Mouse (Mus musculus) limb, embryonic 11.5 days (tissue): Measurements from ENCODE around the gene Dus2. TPM values are rescaled to one million over a fixed set of nuclear protein-coding genes. Genes with fewer than 3 reads are reported as not detected.
"Not testable (repeated sequence)": the region's sequence is repeated elsewhere in the genome, so short reads cannot be mapped to it uniquely, and the experiment has no call there.

Source experiments
- ATAC-seq: fragments of 200-750 bp; cut with Nextera tagmentation; 2 replicates; pipeline ENCODE4 v1.8.0; 2017; ENCODE audit warnings: low read depth; ENCODE audit not compliant: insufficient number of reproducible peaks, low FRiP score, low TSS enrichment
- DNase-seq: peaks from one replicate; pipeline ENCODE4 v3.0.0-alpha.2; 2015; ENCODE audit warnings: low spot score
- H3K27ac ChIP-seq: fragments of 300-500 bp; sonication (generic); replicated peaks from 2 replicates; pipeline ENCODE4 v1.5.1; 2014; ENCODE audit warnings: low read depth, mild to moderate bottlenecking, low read length
- H3K27me3 ChIP-seq: fragments of 300-500 bp; sonication (generic); 2 replicates; pipeline ENCODE4 v1.6.1; 2014; ENCODE audit warnings: mild to moderate bottlenecking, low read length, mixed read lengths; ENCODE audit not compliant: control insufficient read depth, insufficient read depth
- H3K36me3 ChIP-seq: fragments of 300-500 bp; sonication (generic); 2 replicates; pipeline ENCODE4 v1.6.1; 2014; ENCODE audit warnings: mild to moderate bottlenecking, low read length, moderate library complexity, mixed read lengths; ENCODE audit not compliant: control insufficient read depth, insufficient read depth
- H3K4me1 ChIP-seq: fragments of 300-500 bp; sonication (generic); 2 replicates; pipeline ENCODE4 v1.6.1; 2014; ENCODE audit warnings: low read length, mixed read lengths; ENCODE audit not compliant: control insufficient read depth, insufficient read depth
- H3K4me2 ChIP-seq: fragments of 300-500 bp; sonication (generic); 2 replicates; pipeline ENCODE4 v1.6.1; 2014; ENCODE audit warnings: low read depth, mild to moderate bottlenecking, moderate library complexity; ENCODE audit not compliant: severe bottlenecking
- H3K4me3 ChIP-seq: fragments of 300-500 bp; sonication (generic); 2 replicates; pipeline ENCODE4 v1.5.1; 2014; ENCODE audit warnings: low read depth, low read length
- H3K9ac ChIP-seq: fragments of 300-500 bp; sonication (generic); 2 replicates; pipeline ENCODE4 v1.6.1; 2014; ENCODE audit warnings: mild to moderate bottlenecking, low read length
- H3K9me3 ChIP-seq: fragments of 300-500 bp; sonication (generic); 2 replicates; pipeline ENCODE4 v1.6.1; 2016; ENCODE audit warnings: low read length; ENCODE audit not compliant: control insufficient read depth
- WGBS: fragments of 180-500 bp; shearing (Covaris S2); extraction: QIAGEN DNeasy Blood & Tissue Kit; methylation state at CpG from one replicate; pipeline ENCODE4 v1.1.7; 2014; 5-methylcytosine and 5-hydroxymethylcytosine counted together
- polyA plus RNA-seq: library from polyadenylated mRNA; unstranded; fragments of >200 nt; fragmentation: Nextera tagmentation; extraction: Ambion mirVana; gene quantifications from 2 replicates; pipeline ENCODE4 v1.2.1, GENCODE M21; 2014

The Dus2 gene
- polyA plus RNA-seq, 1 experiment from 2014 or later = 18.8 TPM

DNA sequence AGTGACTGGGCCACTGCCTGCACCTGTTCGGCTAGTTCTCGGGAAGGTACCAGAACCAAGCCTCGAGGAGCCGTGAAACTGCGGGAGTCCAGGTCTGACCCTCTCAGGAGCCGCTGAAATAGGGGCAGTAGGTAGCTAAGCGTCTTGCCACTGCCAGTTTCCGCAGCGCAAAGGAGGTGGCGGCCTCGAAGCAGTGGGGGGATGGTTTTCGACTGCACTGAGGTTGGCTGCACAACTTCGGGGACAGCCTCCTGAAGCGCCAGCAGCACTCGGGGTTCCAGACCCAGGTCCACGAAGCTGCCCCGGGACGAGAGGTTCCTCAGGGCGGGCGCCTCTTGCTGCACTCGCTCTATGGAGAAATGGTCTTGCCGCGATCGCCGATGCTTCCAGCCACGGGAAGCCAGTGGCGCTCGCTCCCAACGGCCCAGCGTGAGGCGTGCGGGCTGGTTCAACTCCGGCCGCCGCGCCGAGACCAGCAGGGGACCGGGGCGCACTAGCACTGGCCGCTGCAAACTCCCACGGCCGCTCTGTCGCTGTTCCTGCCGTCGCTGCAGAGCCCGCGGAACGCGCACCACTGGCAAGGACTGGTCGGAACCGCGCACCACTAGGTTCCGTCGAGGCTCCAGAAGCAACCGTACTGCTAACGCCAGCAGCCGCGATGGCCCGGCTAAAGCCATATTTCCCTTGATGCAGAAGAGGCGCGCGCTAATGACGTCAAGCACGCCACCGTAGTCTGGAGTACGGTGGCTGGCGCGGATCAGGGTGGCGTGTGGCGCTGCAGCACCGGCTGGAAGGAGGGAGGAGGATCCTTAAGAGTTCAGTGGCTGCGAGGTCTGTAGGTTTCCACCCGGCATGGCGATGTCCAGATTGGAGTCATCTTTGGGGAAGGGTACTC lies 19.9 kb downstream of the Dus2 start:
- peak; percentile 97 for DNase-seq
- WGBS = 1% methylated on average over 74 of the region's 74 CpGs
- peaks cover 8% of the 10 kb centered on the region for H3K4me1 ChIP-seq
- H3K9me3 ChIP-seq = no peaks in the 10 kb centered on the region
- H3K27me3 ChIP-seq = no peaks in the 10 kb centered on the region
- H3K27ac ChIP-seq = no peak overlapping the region
- H3K9ac ChIP-seq = peak overlapping the region; percentile 87
- peak overlapping the region; percentile 95 for H3K4me3 ChIP-seq
- ATAC-seq = peak; percentile 90
- H3K36me3 ChIP-seq = peaks cover 7% of the 10 kb centered on the region; the same call in 1 of the 2 replicates
- peak overlapping the region; percentile 90 for H3K4me2 ChIP-seq

DNA sequence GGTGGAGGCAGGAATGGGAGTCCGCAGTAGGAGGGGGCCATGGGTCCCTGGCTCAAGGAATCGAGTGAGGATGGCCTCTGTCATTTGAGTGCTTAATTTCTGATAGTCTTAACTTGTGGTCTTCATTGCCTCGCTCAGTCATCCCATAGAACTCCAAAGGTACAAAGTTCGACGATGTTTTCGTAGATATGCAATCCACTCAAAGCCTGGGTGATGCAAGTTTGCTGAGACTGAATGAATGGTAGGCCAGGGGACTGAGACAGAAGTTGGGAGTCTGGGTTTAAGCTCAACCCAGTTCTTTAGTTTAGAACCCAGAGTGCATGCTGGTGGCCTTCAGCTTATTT lies 20.5 kb downstream of the Dus2 start, which contains the start of gene Ddx28:
Gene Ddx28 (minus strand): TSS at position 240 of the 344 bp plus-strand sequence.
- ATAC-seq (no peak), DNase-seq (no peak)
- peak within 1 kb of the TSS; percentile 90 for H3K4me2 ChIP-seq
- H3K27ac ChIP-seq = no peak within 1 kb of the TSS
- H3K9me3 ChIP-seq = no peaks in the 10 kb centered on the region
- WGBS = 4% methylated on average over 6 of the region's 6 CpGs
- peaks cover 8% of the 10 kb centered on the region for H3K4me1 ChIP-seq
- peak within 1 kb of the TSS; percentile 87 for H3K9ac ChIP-seq
- H3K4me3 ChIP-seq = peak within 1 kb of the TSS; percentile 95
- H3K36me3 ChIP-seq = peaks cover 7% of the 10 kb centered on the region; the same call in 1 of the 2 replicates
- H3K27me3 ChIP-seq = no peaks in the 10 kb centered on the region

DNA sequence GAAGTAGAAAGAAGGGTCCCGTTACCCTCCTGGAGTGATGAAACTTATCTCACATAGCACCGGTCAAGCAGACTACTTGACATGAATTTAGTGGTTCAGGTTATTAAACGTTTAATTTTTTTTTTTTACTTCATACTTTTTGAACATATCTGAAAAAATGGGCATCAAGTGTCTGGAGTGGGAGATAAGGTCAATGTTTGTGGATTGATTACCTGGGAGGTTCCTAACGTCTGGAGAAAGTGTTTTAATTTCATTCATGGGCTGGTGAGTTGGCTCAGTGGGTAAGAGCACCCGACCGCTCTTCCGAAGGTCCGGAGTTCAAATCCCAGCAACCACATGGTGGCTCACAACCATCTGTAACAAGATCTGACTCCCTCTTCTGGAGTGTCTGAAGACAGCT lies 21.1 kb downstream of the Dus2 start:
- H3K4me1 ChIP-seq, H3K36me3 ChIP-seq, H3K9me3 ChIP-seq, H3K9ac ChIP-seq, H3K27me3 ChIP-seq, ATAC-seq, DNase-seq, H3K27ac ChIP-seq: not testable (repeated sequence)
- H3K4me3 ChIP-seq = peak overlapping the region; percentile 95
- 87% methylated on average over 8 of the region's 8 CpGs for WGBS
- H3K4me2 ChIP-seq = peak overlapping the region; percentile 90

DNA sequence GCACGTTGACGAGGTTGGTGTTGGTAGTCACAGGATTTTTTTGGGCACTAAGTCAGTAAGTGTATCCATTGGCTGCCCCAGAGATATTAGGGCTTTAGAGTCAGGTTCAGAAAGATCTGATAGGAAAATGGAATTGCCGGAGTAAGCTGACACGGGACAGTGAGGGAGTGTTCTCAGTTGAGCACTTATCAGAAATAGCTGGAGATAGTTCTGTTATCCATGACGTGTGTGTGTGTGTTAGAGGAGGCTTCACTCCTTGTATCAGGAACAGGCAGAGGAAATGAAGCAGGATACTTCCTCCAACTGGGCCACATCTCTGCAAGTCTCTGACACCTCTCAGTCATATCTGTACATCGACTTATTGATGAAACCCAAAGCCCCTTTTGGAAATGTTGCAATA lies 25.1 kb downstream of the Dus2 start:
- no peak for ATAC-seq
- WGBS = 93% methylated on average over 6 of the region's 6 CpGs
- DNase-seq = no peak

DNA sequence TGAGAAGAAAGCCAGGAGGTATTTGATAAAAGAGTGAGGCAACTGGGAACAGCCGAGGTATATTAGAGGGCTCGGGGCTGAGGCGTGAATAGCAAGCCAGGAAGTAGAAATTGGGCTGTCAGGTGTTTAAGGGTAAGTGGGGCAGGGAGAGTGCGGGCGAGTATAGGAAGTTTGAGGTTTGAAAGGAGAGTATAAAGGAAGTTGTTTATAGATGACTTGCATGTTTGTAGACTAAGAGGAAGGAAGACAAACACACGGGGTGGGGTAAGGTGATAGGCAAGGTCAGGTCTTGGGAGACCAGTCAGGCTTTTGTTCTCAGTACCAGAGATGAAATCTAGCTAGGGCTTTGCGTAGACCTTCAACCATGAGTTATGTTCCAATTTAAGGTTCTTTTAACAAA lies 26.0 kb downstream of the Dus2 start:
- H3K27me3 ChIP-seq = no peaks in the 10 kb centered on the region
- no peak overlapping the region for H3K27ac ChIP-seq
- no peak for ATAC-seq
- H3K4me2 ChIP-seq = no peak overlapping the region
- 93% methylated on average over 7 of the region's 7 CpGs for WGBS
- no peaks in the 10 kb centered on the region for H3K9me3 ChIP-seq
- H3K4me1 ChIP-seq = peaks cover under 1% of the 10 kb centered on the region; the same call in 1 of the 2 replicates
- H3K9ac ChIP-seq = no peak overlapping the region
- H3K4me3 ChIP-seq = no peak overlapping the region
- 0 out of 2 replicates have a peak, but pooled peaks cover 2% of the 10 kb centered on the region for H3K36me3 ChIP-seq
- DNase-seq = no peak

More for the DNA sequence above, 25.1 kb downstream of the Dus2 start:
- Histone ChIP-seq H3K9ac (no peak overlapping the region), H3K36me3 (0 out of 2 replicates have a peak, but pooled peaks cover 2% of the 10 kb centered on the region), H3K27me3 (no peaks in the 10 kb centered on the region), H3K4me3 (no peak overlapping the region), H3K9me3 (no peaks in the 10 kb centered on the region), H3K27ac (no peak overlapping the region), H3K4me2 (no peak overlapping the region), H3K4me1 (peaks cover 4% of the 10 kb centered on the region; the same call in 1 of the 2 replicates)

DNA sequence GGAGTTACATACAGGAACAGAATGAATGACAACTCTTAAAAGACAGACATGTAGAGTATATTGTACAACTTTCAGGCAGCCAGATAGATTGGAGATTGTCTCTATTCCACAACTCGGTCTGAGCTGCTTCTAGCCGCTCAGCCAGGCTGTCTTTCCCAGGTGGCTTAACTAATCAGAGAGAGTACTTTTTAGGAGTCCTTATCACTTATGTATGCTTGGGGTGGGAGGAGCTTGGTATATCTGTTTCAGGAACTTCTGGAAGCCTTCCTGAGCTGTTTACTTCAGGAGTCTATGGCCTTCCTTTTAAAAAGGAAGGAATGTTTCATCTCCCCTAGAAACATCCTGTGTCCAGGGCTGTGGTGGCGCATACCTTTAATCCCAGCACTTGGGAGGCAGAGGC lies 26.9 kb downstream of the Dus2 start:
- DNase-seq (no peak), ATAC-seq (no peak)
- Histone ChIP-seq H3K9me3 (no peaks in the 10 kb centered on the region), H3K27ac (no peak overlapping the region), H3K27me3 (no peaks in the 10 kb centered on the region), H3K9ac (no peak overlapping the region), H3K4me2 (no peak overlapping the region), H3K36me3 (0 out of 2 replicates have a peak, but pooled peaks cover 2% of the 10 kb centered on the region), H3K4me1 (no peaks in the 10 kb centered on the region), H3K4me3 (no peak overlapping the region)
- 91% methylated on average over 3 of the region's 3 CpGs for WGBS

- DNase-seq (peak; percentile 83), ATAC-seq (no peak)
- H3K27me3 ChIP-seq = no peaks in the 10 kb centered on the region
- no peak overlapping the region for H3K4me2 ChIP-seq
- no peak overlapping the region for H3K27ac ChIP-seq
- no peaks in the 10 kb centered on the region for H3K9me3 ChIP-seq
- H3K4me3 ChIP-seq = no peak overlapping the region
- no peaks in the 10 kb centered on the region for H3K4me1 ChIP-seq
- H3K9ac ChIP-seq = no peak overlapping the region
- H3K36me3 ChIP-seq = 0 out of 2 replicates have a peak, but pooled peaks cover 2% of the 10 kb centered on the region
Observed at GRCm38 (mm10) chr8:106022483-106022882, 31.3 kb downstream of the Dus2 start.

GRCm38 (mm10) chr8:106038721-106039120 lies 47.6 kb downstream of the Dus2 start:
- Histone ChIP-seq H3K9me3 (no peaks in the 10 kb centered on the region), H3K9ac (no peak overlapping the region), H3K4me2 (no peak overlapping the region), H3K27me3 (no peaks in the 10 kb centered on the region), H3K27ac (no peak overlapping the region), H3K36me3 (no peaks in the 10 kb centered on the region; the same call in 1 of the 2 replicates), H3K4me3 (no peak overlapping the region), H3K4me1 (no peaks in the 10 kb centered on the region)
- no peak for ATAC-seq
- 93% methylated on average over 10 of the region's 10 CpGs for WGBS
- no peak for DNase-seq
